Mouse (Mus musculus) frontal cortex, postnatal 36 days (tissue): ENCODE measurements around the gene Etl4.

Source experiments
- DNase-seq, 2 experiments: peaks; one replicate each; pipeline ENCODE4 v3.0.0; 2022; ENCODE audit warnings: low spot score in 2 of 2

Etl4 gene

GRCm38 (mm10) chr2:20761751-20762150 lies 852.2 kb downstream of the Etl4 start:
- DNase-seq: no peak

- DNase-seq: no peak
Measured at GRCm38 (mm10) chr2:20763511-20764212, 854.1 kb downstream of the Etl4 start.

- DNase-seq: no peak
Measured at GRCm38 (mm10) chr2:20764566-20765090, 855.0 kb downstream of the Etl4 start.

GRCm38 (mm10) chr2:20768681-20769080 lies 859.1 kb downstream of the Etl4 start:
- no peak for DNase-seq

GRCm38 (mm10) chr2:20770171-20770570 lies 860.6 kb downstream of the Etl4 start:
- no peak for DNase-seq

- no peak for DNase-seq
Measured at GRCm38 (mm10) chr2:20774462-20774861, 864.9 kb downstream of the Etl4 start.

GRCm38 (mm10) chr2:20776171-20776704 lies 866.7 kb downstream of the Etl4 start:
- no peak for DNase-seq

GRCm38 (mm10) chr2:20777931-20778330 lies 868.4 kb downstream of the Etl4 start:
- DNase-seq: peak; percentile 18 to 34

GRCm38 (mm10) chr2:20779484-20780381 lies 870.2 kb downstream of the Etl4 start:
- peak; percentile 46 to 72 for DNase-seq

- no peak for DNase-seq
Measured at GRCm38 (mm10) chr2:20801236-20801890, 891.8 kb downstream of the Etl4 start.

- peak in 1 of 2 experiments; percentile 37 for DNase-seq
Measured at GRCm38 (mm10) chr2:20811506-20811905, 901.9 kb downstream of the Etl4 start.

GRCm38 (mm10) chr2:20813986-20814385 lies 904.4 kb downstream of the Etl4 start:
- DNase-seq: no peak

GRCm38 (mm10) chr2:20818226-20818625 lies 908.6 kb downstream of the Etl4 start:
- no peak for DNase-seq

- DNase-seq: no peak
Measured at GRCm38 (mm10) chr2:20826258-20826657, 916.7 kb downstream of the Etl4 start.

- no peak for DNase-seq
Measured at GRCm38 (mm10) chr2:20830882-20831281, 921.3 kb downstream of the Etl4 start.

GRCm38 (mm10) chr2:20831608-20832406 lies 922.2 kb downstream of the Etl4 start:
- DNase-seq: no peak

GRCm38 (mm10) chr2:20849346-20849745 lies 939.8 kb downstream of the Etl4 start:
- DNase-seq: no peak
